Mouse (Mus musculus) monocyte, adult 5-6 weeks (primary cell): ENCODE measurements at regions not wholly inside any gene's neighbourhood (a gene's known extent, or its start where the extent isn't known, plus 50 kb on each side); places are given as distances from the start of the nearest gene placed in this dataset.

Experiments
- ATAC-seq: fragments of 153-309, 156-312 bp; replicated peaks from 2 replicates; pipeline ENCODE4 v1.8.0; 2017; ENCODE audit warnings: mild to moderate bottlenecking; ENCODE audit not compliant: low TSS enrichment, insufficient number of reproducible peaks, severe bottlenecking, poor library complexity, low FRiP score

DNA sequence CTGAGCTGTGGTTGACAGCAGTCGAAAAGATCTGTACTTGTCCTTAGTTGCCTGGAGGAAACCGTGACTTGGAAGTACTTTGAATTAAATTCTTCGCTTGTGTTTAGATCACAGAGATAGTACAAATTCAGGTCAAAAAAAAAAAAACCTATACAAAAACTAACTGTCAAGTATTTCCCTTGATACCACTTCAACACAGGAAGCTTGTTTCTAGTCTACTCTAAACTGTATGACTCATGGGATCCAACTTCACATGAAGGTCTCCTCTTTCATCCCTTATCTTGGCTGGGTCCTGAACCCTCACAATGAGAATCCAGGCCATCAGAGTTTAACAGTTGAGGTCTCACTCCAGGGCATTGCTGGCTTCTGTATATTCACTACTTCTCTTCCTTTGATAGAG lies 54.8 kb downstream of the Tmem30b start:
- ATAC-seq: no peak

DNA sequence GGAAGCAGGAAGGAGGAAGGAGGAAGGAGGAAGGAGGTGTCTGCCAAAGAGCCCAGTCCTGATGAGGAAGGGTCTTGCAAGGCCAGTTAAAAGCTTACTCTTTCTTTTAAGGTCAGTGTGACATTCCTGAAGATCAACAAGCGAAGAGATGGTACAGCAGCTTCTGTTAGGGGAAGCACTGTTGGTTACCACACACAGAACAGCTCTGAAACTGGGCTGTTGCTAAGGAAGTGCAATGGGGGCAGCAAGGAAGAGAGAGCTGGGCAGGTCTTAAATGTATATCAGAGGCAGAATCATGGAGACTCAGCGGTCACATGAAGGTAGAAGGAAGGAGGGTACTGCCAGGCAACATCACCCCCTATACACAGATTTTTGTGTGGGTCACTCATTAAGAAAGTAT lies 63.3 kb downstream of the Tmem30b start:
- ATAC-seq: no peak

DNA sequence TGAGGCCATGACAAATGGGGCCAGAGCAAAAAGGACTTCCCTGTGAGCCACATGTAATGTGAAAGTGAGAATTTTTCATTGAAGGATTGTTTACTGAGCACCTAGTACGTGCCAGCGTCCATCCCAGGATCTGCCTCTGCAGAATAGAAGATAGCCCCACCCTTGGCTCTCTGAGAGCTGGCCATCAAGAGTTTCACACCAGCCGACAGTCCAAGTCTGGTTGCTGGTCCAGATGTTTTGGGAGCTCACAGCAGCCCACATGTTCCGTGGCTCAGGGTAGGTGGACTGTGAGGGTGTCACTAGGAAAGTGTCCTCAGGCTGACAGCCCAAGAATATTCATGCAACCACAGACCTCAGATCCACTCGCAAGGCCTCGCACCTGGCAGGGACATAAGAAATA lies 63.9 kb downstream of the Tmem30b start:
- no peak for ATAC-seq

DNA sequence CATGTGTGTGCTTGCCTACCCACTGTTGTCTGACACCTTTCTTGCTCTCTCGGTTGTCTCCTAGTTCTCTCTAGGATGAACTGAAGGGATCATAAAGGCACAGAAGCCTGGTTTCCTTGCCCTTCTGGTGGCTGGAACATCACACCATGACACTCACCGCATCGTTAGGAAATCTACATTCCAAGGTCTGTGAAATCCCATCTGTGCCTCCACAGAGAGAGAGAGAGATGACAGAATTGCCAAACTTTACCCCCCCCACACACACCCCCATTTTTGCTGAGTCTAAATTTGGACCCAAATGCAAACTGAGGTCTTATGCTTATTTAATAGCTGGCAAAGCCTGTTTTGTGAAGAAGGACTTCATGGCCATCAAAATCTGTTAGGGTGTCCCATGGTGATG lies 64.5 kb downstream of the Tmem30b start:
- no peak for ATAC-seq

DNA sequence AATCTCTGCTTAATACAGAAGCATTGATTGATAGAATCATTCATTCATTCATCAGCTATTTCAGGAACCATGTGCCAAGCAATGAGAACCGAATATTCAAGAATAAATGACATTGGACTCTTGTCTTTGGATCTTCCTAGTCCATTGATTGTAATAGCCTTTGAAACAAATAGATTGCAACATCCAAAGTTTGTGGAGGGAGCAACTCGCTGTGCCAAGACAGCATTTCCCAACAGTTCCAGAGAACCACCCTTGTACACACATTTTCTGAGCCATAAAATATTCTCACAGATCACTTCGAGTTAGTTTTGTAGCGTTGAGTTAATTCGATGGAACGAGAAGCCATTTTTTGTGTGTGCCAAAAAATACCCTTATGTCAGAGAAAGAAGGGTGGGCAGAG lies 65.0 kb downstream of the Tmem30b start:
- no peak for ATAC-seq

DNA sequence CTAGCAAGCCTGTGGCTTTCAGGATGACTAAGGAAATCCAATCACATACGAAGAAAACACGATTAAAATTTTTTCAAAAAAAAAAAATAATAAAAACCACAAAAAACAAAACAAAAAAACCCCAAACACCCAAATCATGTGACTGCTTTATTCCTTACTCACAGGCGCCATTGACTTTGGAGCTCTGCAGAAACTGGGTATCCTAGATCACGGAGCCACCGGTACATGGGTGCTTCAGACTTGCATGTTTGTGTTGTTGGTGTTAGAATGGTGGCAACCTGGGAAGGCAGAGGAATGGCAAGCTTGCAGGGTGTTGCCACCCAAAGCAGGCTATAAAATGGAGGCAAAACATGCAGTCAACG lies 65.6 kb downstream of the Tmem30b start:
- ATAC-seq: no peak

DNA sequence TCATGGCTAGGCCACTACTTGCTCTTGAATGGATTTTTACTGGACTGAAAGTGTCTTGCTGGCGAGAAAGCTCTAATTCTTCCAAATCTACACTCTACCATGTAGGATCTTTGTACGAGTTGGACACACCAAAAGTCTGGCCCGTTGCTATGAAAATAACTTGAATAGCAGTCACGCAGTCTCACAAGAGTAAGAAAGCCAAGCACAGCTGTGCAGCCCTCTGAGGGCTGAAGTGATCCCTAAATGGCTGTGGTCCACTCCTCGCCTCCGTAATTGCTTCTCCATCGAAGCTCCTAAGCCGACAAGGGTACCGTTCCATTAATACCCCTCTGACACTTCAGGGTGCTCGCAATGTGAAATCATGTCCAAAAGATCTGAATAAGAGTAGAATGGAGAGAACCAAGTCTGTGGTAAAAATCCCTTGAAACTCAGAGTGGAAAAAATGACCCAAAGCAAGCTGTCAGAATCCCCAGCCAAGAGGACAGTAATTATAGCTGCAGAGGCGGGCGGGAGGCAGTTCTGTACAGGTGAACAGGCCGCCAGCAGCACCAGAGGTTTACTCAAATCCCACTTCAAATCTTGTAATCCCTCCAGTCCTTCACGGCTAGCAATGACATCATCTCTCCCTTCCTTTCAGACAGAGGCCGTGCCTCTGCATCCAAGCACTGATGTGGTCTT lies 66.1 kb downstream of the Tmem30b start:
- no peak for ATAC-seq

DNA sequence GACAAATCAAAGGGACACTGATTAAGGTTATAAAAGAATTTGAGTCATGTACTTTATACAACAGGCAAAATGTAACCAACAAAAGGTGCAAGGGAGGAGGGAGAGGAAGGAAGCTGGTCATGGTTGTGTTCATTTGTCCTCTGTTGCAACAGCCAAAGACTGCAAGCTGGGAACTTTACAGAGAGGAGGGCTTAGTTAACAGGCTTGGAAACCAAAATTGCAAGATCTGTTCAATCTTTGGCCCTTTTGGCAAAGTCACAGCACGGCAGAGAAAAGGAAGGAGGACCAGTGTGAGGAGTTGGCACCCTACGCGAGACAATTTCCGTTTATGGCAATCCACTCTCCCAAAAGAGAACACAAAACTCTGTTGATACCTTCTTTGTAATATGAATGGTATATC lies 67.6 kb downstream of the Tmem30b start:
- ATAC-seq: no peak

DNA sequence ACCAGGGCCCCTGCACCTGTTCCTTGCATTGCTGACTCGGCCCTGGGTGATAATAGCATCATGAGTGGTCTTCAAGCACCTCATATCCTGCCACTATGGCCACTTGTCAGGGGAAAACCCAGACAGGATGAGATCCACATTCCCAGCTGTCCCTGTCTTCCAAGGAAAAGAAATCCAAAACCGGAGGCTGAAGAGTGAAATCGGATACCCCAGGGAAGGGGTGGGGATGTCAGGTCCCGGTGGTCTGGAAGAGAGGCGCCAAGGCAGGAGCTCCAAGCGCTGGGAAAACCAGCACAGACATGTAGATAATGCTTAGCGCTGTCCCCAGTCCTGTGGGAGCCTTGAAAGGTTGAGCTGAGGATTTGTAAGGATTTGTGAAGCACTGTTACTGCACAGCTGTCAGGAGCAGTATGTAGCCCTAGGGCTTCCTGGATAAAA lies 69.8 kb downstream of the Tmem30b start:
- ATAC-seq: no peak

DNA sequence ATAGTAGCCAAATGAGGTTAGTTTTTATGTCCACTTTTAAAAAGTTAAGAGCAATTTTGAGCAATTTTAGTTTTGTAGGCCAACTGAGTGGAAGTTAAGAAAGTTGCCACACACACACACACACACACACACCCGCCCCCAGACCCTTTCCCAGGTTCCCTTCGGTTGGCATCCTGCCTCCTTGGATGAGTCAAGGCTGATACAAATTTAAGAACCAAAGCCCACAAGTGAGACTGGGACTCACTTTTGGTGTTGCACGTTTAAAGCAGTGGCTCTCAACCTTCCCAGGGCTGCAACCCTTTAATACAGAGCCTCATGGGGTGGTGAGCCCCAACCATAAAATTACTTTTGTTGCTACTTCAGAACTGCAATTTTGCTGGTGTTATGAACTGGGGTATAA lies 70.4 kb downstream of the Tmem30b start:
- no peak for ATAC-seq

DNA sequence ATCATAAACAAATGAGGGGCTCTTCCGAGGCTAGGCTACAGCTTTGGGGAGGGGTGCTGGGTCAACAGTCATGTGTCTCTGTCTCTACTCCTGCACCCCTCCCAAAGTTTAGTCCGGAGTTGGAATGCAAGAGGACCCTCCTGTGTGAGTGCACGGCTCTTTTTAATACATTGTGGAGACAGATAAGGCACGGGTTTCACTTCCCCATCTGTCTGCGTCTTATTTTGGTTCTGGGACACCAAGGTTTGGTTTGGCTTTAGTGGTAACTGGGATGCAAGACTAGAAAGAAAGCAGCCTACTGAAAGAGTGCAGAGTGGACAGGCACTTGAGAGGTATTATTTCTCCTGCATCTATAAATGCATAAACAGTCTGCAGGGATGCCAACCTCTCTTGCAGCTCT lies 71.2 kb downstream of the Tmem30b start:
- no peak for ATAC-seq

DNA sequence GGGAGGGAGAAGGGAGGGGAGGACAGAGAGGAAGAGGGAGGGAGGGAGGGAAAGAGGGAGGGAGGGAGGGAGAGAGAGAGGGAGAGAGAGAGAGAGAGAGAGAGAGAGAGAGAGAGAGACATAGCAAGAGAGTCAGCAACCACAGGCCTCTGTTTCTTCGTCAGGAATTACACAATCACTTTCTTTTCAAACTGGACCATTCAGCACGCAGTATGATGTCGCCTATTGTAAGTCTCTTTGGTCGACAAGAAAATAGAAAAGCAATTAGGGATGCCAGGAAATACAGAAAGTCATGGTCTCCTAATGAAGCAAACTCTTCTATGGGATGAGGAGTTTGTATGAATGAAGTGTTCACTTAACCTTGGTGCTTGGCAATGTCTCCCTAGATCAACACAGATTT lies 73.1 kb downstream of the Tmem30b start:
- ATAC-seq: no peak

DNA sequence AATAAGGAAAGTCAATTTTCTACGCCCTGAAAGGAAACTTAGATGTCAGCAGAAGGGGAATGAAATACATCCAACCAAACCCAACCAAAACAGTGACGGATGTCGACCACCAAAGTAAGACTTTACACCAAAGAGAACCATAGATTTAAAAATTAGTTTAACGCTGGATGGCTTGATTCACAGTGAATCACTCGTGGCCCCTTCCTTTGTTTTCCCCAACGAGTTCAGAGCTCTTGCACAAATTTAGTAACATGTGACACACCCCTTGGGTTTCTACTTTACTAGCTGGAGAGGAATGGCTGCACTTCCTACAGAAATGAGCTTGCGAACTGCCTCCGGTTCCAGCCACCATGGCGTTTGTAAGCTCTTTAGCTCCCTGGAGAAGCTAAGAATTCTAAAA lies 74.2 kb downstream of the Tmem30b start:
- no peak for ATAC-seq

DNA sequence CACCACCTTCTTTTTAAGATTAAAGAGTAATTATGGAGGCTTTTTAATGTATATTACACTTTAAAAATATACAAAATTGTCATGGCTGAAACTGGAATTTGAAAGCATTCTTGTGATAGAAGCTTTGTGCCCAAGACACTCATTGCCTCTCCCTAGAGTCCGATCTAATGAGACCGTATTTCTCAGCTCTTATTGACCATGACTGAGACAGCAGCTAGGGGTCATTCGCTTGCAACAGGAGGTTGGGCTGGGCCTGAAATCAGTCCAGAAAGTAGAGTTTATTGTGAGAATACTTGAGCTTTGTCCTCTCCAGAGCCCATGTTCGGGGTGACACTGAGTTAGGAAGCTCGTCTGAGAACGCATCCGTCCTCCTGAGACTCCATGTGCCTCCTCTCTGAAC lies 79.7 kb downstream of the Tmem30b start:
- ATAC-seq: no peak

DNA sequence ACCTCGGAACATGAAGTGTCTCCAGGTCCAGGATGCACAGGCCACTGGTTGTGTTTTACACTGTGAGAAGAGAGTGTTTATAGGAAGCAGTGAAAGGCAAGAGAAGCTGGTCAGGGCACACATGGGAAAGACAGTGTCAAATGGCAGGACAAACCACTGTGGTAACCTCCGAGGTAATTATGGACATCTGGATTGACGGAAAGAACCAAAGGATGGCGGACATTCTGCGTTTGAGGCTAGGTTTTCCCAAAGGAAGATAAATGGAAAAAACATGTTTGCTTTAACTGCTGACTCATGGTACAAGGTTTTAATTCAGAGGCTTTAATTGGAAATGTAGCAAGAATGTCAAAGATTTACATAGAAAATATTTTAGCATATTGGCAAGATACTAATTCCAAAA lies 80.2 kb downstream of the Tmem30b start:
- no peak for ATAC-seq

DNA sequence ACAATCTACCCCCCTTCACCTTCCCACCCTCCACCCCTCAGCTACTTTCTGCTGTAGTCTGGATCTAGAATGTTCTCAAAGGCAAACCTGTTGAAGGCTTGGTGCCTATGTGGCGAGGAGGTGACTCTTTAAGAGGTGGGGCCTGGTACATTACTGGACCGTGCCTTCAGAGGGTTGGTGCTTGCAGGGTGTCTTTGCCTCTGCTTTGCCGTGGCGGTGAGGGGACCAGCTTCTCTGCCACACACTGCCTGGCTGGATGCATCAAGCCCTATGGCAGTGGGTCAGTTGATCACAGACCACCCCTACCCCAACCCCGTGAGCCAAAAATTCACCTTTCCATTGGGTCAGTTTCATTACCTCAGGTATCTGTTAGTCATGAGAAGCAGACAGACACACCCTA lies 81.9 kb downstream of the Tmem30b start:
- ATAC-seq: no peak

DNA sequence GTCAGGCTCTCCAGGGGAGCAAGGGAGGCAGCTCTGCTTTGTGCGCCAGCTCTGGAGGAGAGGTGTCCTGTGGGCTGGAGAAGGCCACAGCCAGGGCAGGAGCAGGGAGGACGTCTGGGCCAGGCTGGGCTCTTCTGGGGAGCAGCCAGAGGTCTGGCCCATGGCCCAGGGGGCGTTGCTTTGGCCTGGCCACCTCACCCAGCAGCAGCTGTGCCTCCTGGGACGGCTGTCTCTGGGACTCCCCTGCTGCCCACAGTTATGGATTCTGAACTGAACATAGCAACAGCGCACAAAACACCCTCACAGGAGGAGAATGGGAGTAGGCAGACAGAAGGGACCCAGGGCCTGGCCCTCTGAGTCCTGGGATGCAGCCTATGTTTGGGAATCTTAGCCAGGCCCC lies 84.1 kb downstream of the Tmem30b start:
- no peak for ATAC-seq

DNA sequence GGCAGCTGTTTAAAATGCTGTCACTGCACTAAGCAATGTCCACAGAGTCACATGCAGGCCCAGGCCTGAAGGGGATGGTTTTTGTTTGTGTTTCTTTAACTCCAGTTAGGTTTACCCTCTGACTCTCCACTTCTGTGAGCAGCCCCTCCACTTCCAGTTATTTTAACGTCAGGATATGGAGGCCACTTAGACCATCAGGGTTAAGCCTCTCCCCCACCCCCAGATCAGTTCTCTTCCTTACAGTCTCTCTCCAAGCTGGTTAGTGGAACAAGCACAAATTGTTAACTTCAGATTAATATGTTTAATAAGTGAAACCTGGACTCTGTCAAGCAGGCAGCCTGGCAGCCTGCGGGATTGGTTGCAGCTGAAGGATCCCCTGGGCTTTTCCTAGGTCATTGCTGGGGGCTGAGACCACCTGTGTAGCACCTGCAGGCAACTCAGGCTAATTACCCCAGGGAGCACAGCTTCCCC lies 85.9 kb downstream of the Tmem30b start:
- ATAC-seq: no peak

DNA sequence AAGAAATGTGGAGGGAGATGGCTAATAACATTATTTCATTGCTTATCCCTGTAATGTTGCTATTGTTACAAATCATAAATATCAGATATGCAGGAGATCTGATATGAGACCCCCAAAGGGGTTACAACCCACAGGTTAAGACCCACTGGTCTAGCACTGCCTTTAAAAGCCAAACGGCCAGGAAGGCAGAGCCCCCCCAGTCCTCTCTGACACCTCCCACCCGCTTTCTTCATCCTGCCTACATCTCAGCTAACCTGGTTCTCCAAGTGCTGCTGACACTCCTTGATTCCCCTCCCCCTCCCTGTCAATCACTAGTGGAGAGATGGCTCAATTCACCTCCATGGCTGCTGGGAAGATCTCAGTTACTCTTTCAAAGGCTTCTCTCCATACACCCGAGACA lies 94.9 kb downstream of the Tmem30b start:
- no peak for ATAC-seq

DNA sequence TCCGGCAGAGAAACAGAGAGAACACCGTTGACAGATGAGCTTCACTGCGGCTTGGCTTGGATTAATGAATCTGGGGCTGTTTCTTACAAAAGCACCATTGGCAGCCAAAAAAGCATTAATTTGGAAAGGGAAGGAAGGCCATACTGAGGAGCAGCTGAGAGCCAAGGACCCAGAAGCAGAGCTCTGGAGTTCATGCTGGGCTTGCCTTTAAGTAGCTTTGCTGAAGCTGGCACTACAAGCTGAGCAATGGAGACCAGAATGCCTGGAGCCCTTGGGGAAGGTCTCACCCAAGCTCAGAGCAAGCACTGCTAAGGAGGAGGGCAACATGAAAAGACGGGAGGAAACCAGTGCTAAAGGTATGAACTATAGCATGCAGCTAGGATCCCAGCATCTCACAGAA lies 95.7 kb downstream of the Tmem30b start:
- no peak for ATAC-seq

DNA sequence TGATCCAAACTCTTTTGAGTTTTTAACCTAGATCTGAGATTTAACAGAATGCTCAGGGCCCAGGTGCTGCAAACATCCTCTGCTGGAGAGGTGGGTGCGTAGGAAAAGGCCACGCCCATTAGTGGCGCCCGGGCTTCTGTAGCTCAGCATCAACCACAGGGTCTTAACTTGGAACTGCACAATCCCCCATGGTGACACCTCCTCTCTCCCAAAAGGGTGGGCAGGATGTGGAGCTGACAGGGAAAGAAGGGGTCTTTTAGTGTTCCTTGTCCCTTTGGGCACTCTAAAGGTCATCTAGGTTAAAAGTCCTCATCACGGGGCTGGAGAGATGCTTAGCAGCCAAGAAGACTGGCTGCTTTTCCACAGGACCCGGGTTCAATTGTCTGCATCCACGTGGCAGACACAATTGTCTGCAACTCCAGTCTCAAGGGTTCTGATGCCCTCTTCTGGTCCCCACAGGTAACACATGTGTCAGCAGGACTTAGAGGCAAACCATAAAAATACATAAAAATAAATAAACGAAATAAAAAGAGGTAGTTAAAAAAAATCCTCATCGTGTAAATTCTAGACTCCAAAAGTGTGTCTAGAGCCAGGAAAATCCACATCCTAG lies 96.2 kb downstream of the Tmem30b start:
- no peak for ATAC-seq
